Mouse (Mus musculus): ENCODE data around the gene Uhmk1. TPM values are rescaled to one million over a fixed set of nuclear protein-coding genes. Genes with fewer than 3 reads are reported as not detected.
A peak's percentile ranks its signal among the peaks of the same experiment; 100 is the strongest.

Uhmk1 gene
- polyA plus RNA-seq, 1 experiment = 9.1 TPM

DNA sequence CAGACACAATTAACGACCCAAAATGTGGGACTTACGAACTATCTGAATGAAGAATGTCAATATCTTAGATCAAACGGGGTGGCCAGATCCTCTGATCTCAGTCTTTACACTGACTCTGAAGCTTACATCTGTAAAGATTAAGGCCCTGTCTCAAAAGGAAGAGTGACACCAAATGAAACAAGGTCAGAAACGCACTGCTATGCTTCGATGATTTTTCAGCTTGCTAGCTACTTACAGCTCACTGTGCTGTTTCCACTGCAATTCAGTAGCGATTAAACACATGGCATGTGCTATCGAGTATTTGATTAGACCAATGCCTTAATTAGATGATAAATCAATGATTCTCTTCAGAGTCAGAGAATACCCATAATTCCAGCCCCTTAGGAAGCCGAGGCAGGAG lies 61.2 kb downstream of the Uhmk1 start:
- TF ChIP-seq CTCF (IDR thresholded peaks at IDR 0.05; ENCODE audit: extremely low read depth, insufficient read depth, insufficient read length, insufficient replicate concordance) (no peak), POLR2A (IDR thresholded peaks at IDR 0.05; ENCODE audit: low read depth, low read length) (no peak)
- WGBS = 88% methylated on average over 8 of the region's 8 CpGs
- Histone ChIP-seq H3K4me1 (ENCODE audit: control insufficient read depth, insufficient read depth, insufficient read length) (peaks cover 5% of the 10 kb centered on the region), H3K4me3 (ENCODE audit: extremely low read depth, insufficient read depth, insufficient read length) (no peak overlapping the region), H3K27ac (ENCODE audit: insufficient read depth, low read length) (no peak overlapping the region), H3K36me3 (ENCODE audit: control insufficient read depth, insufficient read depth, low read length) (peaks cover 13% of the 10 kb centered on the region), H3K27me3 (ENCODE audit: control insufficient read depth, insufficient read depth, low read length) (no peaks in the 10 kb centered on the region)
- DNase-seq (ENCODE audit: low read depth in 1 of 2, low spot score in 2 of 2) = no peak

DNA sequence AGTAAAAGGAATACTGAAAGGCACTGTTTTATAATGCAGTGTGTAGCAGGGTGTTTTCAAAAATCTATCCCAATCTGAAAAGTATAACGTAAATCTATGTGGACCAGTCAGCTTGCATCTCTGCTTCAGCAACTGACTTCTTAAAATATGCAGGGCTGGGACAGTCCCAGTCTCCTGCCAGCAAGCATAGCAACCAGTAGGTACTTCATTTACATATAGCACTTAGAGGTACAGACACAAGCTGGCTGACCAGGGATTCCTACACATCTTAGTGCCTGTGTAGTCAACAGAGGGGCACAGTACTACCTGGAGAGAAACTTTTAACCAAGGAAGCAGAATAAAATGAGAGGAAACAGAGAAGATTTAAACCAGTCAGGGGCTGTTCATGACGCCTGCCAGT lies 62.6 kb downstream of the Uhmk1 start:
- H3K27ac ChIP-seq (ENCODE audit: insufficient read depth, low read length) = no peak overlapping the region
- H3K4me3 ChIP-seq (ENCODE audit: extremely low read depth, insufficient read depth, insufficient read length) = no peak overlapping the region
- peak in 1 of 2 experiments; percentile 37 for DNase-seq (ENCODE audit: low read depth in 1 of 2, low spot score in 2 of 2)
- peaks cover 9% of the 10 kb centered on the region for H3K36me3 ChIP-seq (ENCODE audit: control insufficient read depth, insufficient read depth, low read length)
- TF ChIP-seq CTCF (IDR thresholded peaks at IDR 0.05; ENCODE audit: extremely low read depth, insufficient read depth, insufficient read length, insufficient replicate concordance) = no peak
- no peak for TF ChIP-seq POLR2A (IDR thresholded peaks at IDR 0.05; ENCODE audit: low read depth, low read length)
- no peaks in the 10 kb centered on the region for H3K27me3 ChIP-seq (ENCODE audit: control insufficient read depth, insufficient read depth, low read length)
- WGBS = 74% methylated on average over 2 of the region's 2 CpGs
- peaks cover 9% of the 10 kb centered on the region for H3K4me1 ChIP-seq (ENCODE audit: control insufficient read depth, insufficient read depth, insufficient read length)

DNA sequence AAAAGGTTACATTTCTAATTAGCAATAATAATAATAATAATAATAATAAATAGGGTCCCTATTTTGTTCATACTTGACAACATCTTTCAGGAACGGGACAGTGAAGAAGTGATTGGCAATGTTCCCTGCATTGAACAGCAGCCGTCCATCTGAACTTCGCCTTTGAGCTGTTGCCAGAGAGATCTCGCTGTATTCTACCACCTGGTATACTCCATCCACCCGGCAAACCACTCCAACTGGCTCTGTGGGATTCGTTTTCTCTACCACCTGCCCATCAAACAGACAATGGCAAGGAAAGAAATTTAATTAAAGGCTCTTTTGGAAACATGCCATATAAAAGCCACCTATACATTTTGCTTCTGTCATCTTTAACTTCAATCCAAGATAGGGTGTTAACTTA lies 64.3 kb downstream of the Uhmk1 start:
- Histone ChIP-seq H3K27ac (ENCODE audit: insufficient read depth, low read length) (no peak overlapping the region), H3K36me3 (ENCODE audit: control insufficient read depth, insufficient read depth, low read length) (peaks cover 6% of the 10 kb centered on the region), H3K27me3 (ENCODE audit: control insufficient read depth, insufficient read depth, low read length) (no peaks in the 10 kb centered on the region), H3K4me3 (ENCODE audit: extremely low read depth, insufficient read depth, insufficient read length) (no peak overlapping the region), H3K4me1 (ENCODE audit: control insufficient read depth, insufficient read depth, insufficient read length) (peaks cover 9% of the 10 kb centered on the region)
- DNase-seq (ENCODE audit: low read depth in 1 of 2, low spot score in 2 of 2) = no peak
- no peak for TF ChIP-seq CTCF (IDR thresholded peaks at IDR 0.05; ENCODE audit: extremely low read depth, insufficient read depth, insufficient read length, insufficient replicate concordance)
- TF ChIP-seq POLR2A (IDR thresholded peaks at IDR 0.05; ENCODE audit: low read depth, low read length) = no peak
- 96% methylated on average over 6 of the region's 6 CpGs for WGBS

DNA sequence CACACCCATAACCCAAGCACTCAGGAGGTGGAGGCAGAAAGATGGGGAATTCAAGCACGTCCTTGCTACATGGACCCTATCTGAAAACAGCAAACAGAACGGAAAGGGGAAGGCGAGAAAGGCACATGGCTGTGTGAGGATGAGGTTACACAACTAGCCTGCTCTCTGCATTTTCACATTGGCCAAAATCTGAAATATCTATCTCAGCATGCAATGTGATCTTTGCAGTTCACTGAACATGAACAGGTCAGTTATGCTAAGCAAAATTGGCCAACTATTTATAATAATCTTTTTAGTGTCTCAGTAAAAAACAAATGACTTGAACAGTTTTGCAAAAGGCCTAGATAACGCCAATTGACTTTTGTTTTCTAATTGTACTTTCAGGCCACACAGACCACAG lies 65.4 kb downstream of the Uhmk1 start:
- Histone ChIP-seq H3K27ac (ENCODE audit: insufficient read depth, low read length) (peak overlapping the region; percentile 31; the same call in 1 of the 2 replicates), H3K27me3 (ENCODE audit: control insufficient read depth, insufficient read depth, low read length) (no peaks in the 10 kb centered on the region), H3K4me1 (ENCODE audit: control insufficient read depth, insufficient read depth, insufficient read length) (peaks cover 9% of the 10 kb centered on the region), H3K36me3 (ENCODE audit: control insufficient read depth, insufficient read depth, low read length) (peaks cover 4% of the 10 kb centered on the region; the same call in 1 of the 2 replicates), H3K4me3 (ENCODE audit: extremely low read depth, insufficient read depth, insufficient read length) (no peak overlapping the region)
- 71% methylated on average over 4 of the region's 4 CpGs for WGBS
- no peak for DNase-seq (ENCODE audit: low read depth in 1 of 2, low spot score in 2 of 2)
- TF ChIP-seq CTCF (IDR thresholded peaks at IDR 0.05; ENCODE audit: extremely low read depth, insufficient read depth, insufficient read length, insufficient replicate concordance) (no peak), POLR2A (IDR thresholded peaks at IDR 0.05; ENCODE audit: low read depth, low read length) (no peak)

DNA sequence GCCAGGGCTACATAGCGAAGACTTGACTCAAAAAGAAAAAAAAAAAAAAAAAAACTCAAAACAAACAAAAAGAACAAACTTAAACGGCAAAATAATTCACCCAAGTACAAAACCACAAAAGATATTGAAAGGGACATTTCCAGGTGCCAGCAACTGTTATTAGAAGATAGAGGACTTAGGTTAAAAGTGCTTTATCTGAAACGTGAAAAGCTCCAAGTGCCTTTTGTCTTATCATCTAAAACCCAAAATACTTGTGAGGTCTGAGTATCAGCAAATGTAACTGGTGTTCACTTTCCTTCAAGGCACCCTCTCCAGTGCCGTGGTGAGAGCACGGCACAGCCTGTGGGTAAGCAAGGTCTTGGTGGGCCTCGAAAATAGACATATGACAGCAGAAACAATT lies 66.7 kb downstream of the Uhmk1 start:
- Histone ChIP-seq H3K27ac (ENCODE audit: insufficient read depth, low read length) (no peak overlapping the region; the same call in 1 of the 2 replicates), H3K36me3 (ENCODE audit: control insufficient read depth, insufficient read depth, low read length) (peaks cover 6% of the 10 kb centered on the region), H3K4me3 (ENCODE audit: extremely low read depth, insufficient read depth, insufficient read length) (no peak overlapping the region), H3K27me3 (ENCODE audit: control insufficient read depth, insufficient read depth, low read length) (no peaks in the 10 kb centered on the region), H3K4me1 (ENCODE audit: control insufficient read depth, insufficient read depth, insufficient read length) (peaks cover 9% of the 10 kb centered on the region)
- 75% methylated on average over 6 of the region's 6 CpGs for WGBS
- DNase-seq (ENCODE audit: low read depth in 1 of 2, low spot score in 2 of 2) = no peak
- TF ChIP-seq CTCF (IDR thresholded peaks at IDR 0.05; ENCODE audit: extremely low read depth, insufficient read depth, insufficient read length, insufficient replicate concordance) (no peak), POLR2A (IDR thresholded peaks at IDR 0.05; ENCODE audit: low read depth, low read length) (no peak)

DNA sequence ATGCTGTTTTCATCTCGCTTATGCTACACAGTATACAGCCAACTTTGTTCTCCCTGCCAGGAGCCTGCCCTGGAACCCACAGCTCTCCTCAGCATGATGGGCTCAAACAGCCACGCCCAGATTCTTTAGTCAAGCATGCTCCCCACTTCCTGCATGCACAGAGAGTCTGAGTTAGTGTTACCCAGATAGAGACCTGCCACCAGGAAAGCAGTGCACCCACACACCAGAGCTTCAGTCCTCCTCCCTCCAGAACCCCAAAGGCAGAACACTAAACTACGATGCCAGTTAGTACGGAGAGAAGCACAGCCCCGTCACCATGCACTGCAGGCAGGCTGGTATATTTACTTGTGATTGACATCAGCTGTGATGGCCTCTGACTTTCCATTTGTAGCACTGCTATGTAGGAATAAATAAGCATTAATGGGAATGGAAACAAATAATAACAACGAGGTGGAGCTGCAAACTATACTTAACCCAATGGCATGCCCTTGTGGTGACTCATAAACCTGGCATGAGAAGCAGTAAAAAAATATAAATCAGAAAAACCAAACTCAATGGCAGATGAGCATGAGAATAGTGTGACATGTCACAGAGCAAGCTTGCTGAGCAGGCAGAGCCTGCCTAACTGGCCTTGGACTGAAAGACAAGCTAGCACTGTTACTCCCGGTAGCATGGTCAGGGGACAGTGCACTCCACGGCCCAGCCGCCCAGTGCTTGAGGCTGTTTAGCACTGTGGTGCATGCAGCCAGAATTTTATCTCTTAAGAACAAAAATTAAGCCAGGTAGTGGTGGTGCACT lies 67.3 kb downstream of the Uhmk1 start:
- WGBS = 62% methylated on average over 9 of the region's 9 CpGs
- peaks cover 10% of the 10 kb centered on the region for H3K36me3 ChIP-seq (ENCODE audit: control insufficient read depth, insufficient read depth, low read length)
- H3K27me3 ChIP-seq (ENCODE audit: control insufficient read depth, insufficient read depth, low read length) = no peaks in the 10 kb centered on the region
- H3K4me1 ChIP-seq (ENCODE audit: control insufficient read depth, insufficient read depth, insufficient read length) = peaks cover 9% of the 10 kb centered on the region
- no peak overlapping the region for H3K4me3 ChIP-seq (ENCODE audit: extremely low read depth, insufficient read depth, insufficient read length)
- peak overlapping the region; percentile 59 for H3K27ac ChIP-seq (ENCODE audit: insufficient read depth, low read length)
- peak; percentile 14 to 71 for DNase-seq (ENCODE audit: low read depth in 1 of 2, low spot score in 2 of 2)
- TF ChIP-seq POLR2A (IDR thresholded peaks at IDR 0.05; ENCODE audit: low read depth, low read length) (no peak), CTCF (IDR thresholded peaks at IDR 0.05; ENCODE audit: extremely low read depth, insufficient read depth, insufficient read length, insufficient replicate concordance) (no peak)

DNA sequence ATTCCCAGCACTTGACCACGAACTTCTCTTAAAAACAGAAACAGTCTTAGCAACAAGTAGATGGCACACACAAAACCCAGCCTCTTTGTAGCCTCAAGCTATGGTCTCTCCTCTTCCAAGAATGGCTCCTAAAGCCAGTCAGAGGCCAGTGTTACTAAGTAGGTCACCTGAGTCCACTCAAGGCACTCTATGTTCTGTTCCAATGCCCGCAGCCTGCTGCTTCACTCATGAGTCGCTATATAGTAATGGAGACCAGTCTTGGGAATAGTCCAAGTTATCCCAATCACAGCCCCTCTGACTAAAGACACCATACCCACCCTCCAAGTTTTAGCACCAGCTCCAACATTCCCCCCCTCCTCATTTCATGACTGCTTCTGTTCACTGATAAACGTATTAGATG lies 69.6 kb downstream of the Uhmk1 start:
- DNase-seq (ENCODE audit: low read depth in 1 of 2, low spot score in 2 of 2) = no peak
- TF ChIP-seq CTCF (IDR thresholded peaks at IDR 0.05; ENCODE audit: extremely low read depth, insufficient read depth, insufficient read length, insufficient replicate concordance) (no peak), POLR2A (IDR thresholded peaks at IDR 0.05; ENCODE audit: low read depth, low read length) (no peak)
- no peak overlapping the region for H3K27ac ChIP-seq (ENCODE audit: insufficient read depth, low read length)
- H3K4me1 ChIP-seq (ENCODE audit: control insufficient read depth, insufficient read depth, insufficient read length) = peaks cover 7% of the 10 kb centered on the region
- 96% methylated on average over 4 of the region's 4 CpGs for WGBS
- peaks cover 10% of the 10 kb centered on the region for H3K36me3 ChIP-seq (ENCODE audit: control insufficient read depth, insufficient read depth, low read length)
- H3K27me3 ChIP-seq (ENCODE audit: control insufficient read depth, insufficient read depth, low read length) = no peaks in the 10 kb centered on the region
- no peak overlapping the region for H3K4me3 ChIP-seq (ENCODE audit: extremely low read depth, insufficient read depth, insufficient read length)

Other genes starting within 250 kb of the Uhmk1 start
- gene Hsd17b7, start 246.2 kb downstream of the Uhmk1 start, polyA plus RNA-seq (2012; rRNA removed) = 1.8 and 2.4 TPM in 2 replicates
- gene Ddr2, start 104.6 kb downstream of the Uhmk1 start, polyA plus RNA-seq (2012; rRNA removed) = 2.3 and 2.4 TPM in 2 replicates
- 6.8 TPM in 2 replicates for gene Uap1, start 40.4 kb downstream of the Uhmk1 start, polyA plus RNA-seq (2012; rRNA removed)
- gene Sh2d1b2, start 17.4 kb upstream of the Uhmk1 start, polyA plus RNA-seq (2012; rRNA removed) = 0.36 TPM in 1 of 2 replicates, not detected in the other
- gene Sh2d1b1, start 61.9 kb upstream of the Uhmk1 start, polyA plus RNA-seq (2012; rRNA removed) = 2.1 and 3.0 TPM in 2 replicates
- gene Gm7694, start 90.9 kb upstream of the Uhmk1 start, polyA plus RNA-seq (2012; rRNA removed) = 3.9 and 4.7 TPM in 2 replicates
- not detected in 2 replicates for gene Spata46, start 93.4 kb upstream of the Uhmk1 start, polyA plus RNA-seq (2012; rRNA removed)

All from spleen, adult 2 months (tissue).